Mouse (Mus musculus): ENCODE measurements at regions not wholly inside any gene's neighbourhood (a gene's known extent, or its start where the extent isn't known, plus 50 kb on each side); places are given as distances from the start of the nearest gene placed in this dataset.

DNA sequence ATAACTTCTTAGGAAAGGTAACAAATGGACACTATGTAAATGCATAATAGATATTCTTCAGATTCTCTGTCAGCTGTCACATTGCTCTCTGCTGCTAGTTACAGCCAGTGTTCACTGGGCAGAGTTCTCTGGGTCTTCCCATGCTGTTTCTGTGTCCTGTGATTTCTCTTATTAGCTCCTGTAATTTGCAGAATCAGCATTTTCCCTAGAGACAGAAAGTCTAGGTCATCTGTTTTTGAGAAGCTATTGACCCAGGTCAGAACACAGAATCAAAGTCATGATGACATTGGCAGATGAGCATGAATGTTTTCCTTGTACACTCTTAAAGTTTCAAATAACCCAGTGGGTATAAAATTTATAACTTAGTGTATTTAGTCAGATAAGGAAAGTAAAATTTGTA lies 340.9 kb downstream of the Frk start:
- TF ChIP-seq CTCF (IDR thresholded peaks at IDR 0.05; ENCODE audit: low read depth, low read length) (no peak), POLR2A (IDR thresholded peaks at IDR 0.05; ENCODE audit: extremely low read depth, insufficient read depth, low read length) (no peak)
